Mouse (Mus musculus): ENCODE data around the gene 4930451I11Rik. TPM values are rescaled to one million over a fixed set of nuclear protein-coding genes. Genes with fewer than 3 reads are reported as not detected.

Gene 4930451I11Rik
- not detected in 2 replicates for polyA plus RNA-seq (2015; fragmentation: Nextera tagmentation; extraction: Ambion mirVana)

DNA sequence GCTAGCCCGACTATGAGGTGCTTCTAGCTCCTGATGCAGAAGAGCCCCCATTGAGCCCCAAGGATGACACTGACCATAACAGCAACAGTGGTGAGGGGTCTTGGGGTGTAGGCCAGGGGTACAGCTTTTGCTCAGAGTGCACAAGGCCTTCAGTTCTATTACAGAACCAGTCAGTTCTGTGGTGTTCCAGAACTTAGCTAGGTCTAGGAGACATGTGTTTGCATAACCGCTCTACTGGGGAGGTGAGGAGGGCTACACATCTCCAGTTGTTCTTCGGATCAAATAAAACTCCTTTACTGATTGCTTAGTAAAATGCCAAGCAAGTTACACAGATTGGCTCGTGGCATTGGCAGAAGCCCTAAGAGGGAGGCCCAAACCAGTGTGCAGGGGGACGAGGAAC lies at the start of gene 4930451I11Rik:
Gene 4930451I11Rik (minus strand): TSS at position 101 of the 400 bp plus-strand sequence.
- H3K4me1 ChIP-seq = peaks cover 9% of the 10 kb centered on the region
- peaks cover 24% of the 10 kb centered on the region for H3K27me3 ChIP-seq
- peak within 1 kb of the TSS; percentile 57 for H3K4me2 ChIP-seq
- no peak within 1 kb of the TSS for H3K27ac ChIP-seq
- no peaks in the 10 kb centered on the region for H3K36me3 ChIP-seq
- H3K9me3 ChIP-seq = no peaks in the 10 kb centered on the region
- ATAC-seq (ENCODE audit: insufficient number of reproducible peaks, insufficient read depth, low FRiP score, low TSS enrichment, low read depth) = no peak
- 58% methylated on average over 5 of the region's 5 CpGs for whole genome bisulfite sequencing
- no peak within 1 kb of the TSS for H3K9ac ChIP-seq
- H3K4me3 ChIP-seq = peak within 1 kb of the TSS; percentile 35

DNA sequence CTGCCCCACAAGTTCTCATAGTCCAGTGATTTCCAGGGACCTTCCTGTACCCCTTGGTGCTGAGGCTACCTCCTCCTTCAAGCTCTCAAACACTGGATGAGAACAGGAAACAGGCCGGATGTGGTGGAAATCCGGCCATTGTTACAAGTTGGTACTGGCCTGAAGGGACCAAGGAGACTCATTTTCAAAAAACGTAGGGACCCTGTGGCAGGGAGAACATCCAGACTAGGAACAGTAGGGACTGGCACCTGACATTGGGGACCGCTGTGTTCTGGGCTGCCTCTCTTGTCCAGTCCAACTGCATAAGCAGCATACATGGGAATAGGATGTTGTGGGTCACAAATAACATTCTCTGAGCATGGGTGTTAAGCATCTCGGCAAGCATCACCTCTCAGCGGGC lies 49.6 kb upstream of the 4930451I11Rik start:
- ATAC-seq (ENCODE audit: insufficient number of reproducible peaks, insufficient read depth, low FRiP score, low TSS enrichment, low read depth) = no peak

DNA sequence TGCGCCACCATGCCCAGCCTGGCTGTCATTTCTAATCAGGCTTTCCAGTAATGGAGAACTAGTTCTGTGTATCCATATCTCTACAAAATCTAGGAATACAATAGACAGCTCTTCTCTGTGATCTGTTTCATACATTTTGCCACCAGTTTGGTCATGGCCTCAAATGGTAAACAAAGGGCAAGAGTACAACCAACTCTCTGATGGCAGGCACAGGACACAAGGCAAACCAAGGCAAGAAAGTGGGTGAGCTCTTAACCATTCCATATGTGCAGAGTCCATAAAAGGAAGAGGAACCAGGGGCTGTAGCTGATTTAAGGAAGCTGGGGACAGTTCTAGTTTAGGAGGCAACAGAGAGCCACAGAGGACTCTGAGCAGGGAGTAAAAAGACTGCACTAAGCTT lies 45.8 kb upstream of the 4930451I11Rik start:
- H3K9ac ChIP-seq = no peak overlapping the region
- no peak overlapping the region for H3K27ac ChIP-seq
- 83% methylated on average over 1 of the region's 1 CpGs for WGBS
- H3K9me3 ChIP-seq = no peaks in the 10 kb centered on the region
- peaks cover 15% of the 10 kb centered on the region for H3K4me1 ChIP-seq
- H3K4me2 ChIP-seq = no peak overlapping the region
- H3K27me3 ChIP-seq = no peaks in the 10 kb centered on the region
- peaks cover 88% of the 10 kb centered on the region for H3K36me3 ChIP-seq
- no peak for ATAC-seq (ENCODE audit: insufficient number of reproducible peaks, insufficient read depth, low FRiP score, low TSS enrichment, low read depth)
- H3K4me3 ChIP-seq = no peak overlapping the region

More for the DNA sequence above, 49.6 kb upstream of the 4930451I11Rik start:
- Histone ChIP-seq H3K36me3 (peaks cover 51% of the 10 kb centered on the region), H3K27me3 (no peaks in the 10 kb centered on the region), H3K4me3 (peak overlapping the region; percentile 77; the same call in 1 of the 2 replicates), H3K4me1 (peaks cover 32% of the 10 kb centered on the region), H3K9ac (peak overlapping the region; percentile 93; the same call in 1 of the 2 replicates), H3K27ac (0 out of 2 replicates have a peak overlapping the region, but pooled peaks have one; percentile 24), H3K9me3 (no peaks in the 10 kb centered on the region), H3K4me2 (peak overlapping the region; percentile 100)
- WGBS = 76% methylated on average over 6 of the region's 6 CpGs

DNA sequence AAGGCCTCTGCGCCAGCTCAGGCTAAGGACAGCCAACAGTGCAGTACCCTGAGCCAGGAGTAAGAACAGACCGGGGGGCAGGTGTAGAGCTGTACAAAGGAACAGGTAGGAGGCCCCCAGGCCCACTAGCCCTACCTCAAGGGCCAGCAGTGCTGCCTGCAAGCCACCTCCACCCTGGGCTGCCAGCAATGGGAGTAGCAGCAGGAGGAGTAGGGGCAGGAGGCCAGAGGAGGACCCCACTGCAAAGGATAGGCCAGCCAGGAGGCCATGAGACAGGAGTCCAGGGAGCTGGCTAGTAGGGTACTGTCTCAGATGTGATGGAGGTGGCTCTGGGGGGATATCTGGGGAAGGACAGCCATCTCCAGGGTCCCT lies 39.1 kb upstream of the 4930451I11Rik start:
- H3K27me3 ChIP-seq = no peaks in the 10 kb centered on the region
- H3K36me3 ChIP-seq = peaks cover 99% of the 10 kb centered on the region
- 93% methylated on average over 2 of the region's 2 CpGs for WGBS
- no peak overlapping the region for H3K4me3 ChIP-seq
- H3K4me2 ChIP-seq = no peak overlapping the region
- no peaks in the 10 kb centered on the region for H3K9me3 ChIP-seq
- 0 out of 2 replicates have a peak, but pooled peaks cover 3% of the 10 kb centered on the region for H3K4me1 ChIP-seq
- no peak overlapping the region for H3K27ac ChIP-seq
- no peak for ATAC-seq (ENCODE audit: insufficient number of reproducible peaks, insufficient read depth, low FRiP score, low TSS enrichment, low read depth)
- no peak overlapping the region for H3K9ac ChIP-seq

DNA sequence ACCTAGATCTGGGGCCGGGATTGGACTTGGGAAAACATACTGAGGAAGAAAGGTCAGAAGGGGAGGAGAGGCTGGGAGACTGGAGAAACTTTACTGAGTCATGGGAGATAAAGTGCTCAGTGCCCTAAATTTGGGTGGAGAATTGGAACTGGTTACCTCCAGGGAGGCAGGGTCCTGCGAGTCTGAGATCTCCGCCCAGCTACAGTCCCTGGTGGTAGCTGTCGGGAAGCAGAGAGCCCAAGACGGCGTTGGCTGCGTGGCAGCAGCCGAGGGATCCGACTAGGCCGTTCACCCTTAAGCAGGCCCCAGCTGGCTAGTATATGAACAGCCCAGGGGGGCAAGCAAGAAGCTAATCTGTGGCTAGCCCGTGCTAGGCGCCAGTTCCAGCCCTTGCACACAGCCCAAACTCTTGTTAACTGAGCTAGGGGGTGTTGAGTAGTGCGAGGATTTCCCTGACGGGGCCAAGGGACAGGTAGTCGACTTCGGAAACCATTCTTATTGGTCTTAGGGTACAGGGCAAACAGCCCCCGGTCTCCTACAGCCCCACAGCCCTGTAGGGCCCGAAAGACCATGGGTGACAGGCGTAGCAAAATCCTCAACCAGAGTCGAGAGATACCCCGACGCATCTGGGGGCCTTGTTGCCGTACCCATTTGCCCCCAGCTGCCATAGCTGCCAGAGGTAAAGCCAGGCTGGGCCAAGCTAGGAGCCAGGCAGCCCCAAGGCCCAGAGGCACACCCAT lies 38.5 kb upstream of the 4930451I11Rik start:
- no peak overlapping the region for H3K9ac ChIP-seq
- H3K4me2 ChIP-seq = no peak overlapping the region
- ATAC-seq (ENCODE audit: insufficient number of reproducible peaks, insufficient read depth, low FRiP score, low TSS enrichment, low read depth) = no peak
- no peak overlapping the region for H3K4me3 ChIP-seq
- H3K27ac ChIP-seq = no peak overlapping the region
- no peaks in the 10 kb centered on the region for H3K27me3 ChIP-seq
- peaks cover 99% of the 10 kb centered on the region for H3K36me3 ChIP-seq
- 90% methylated on average over 23 of the region's 23 CpGs for WGBS
- 0 out of 2 replicates have a peak, but pooled peaks cover 3% of the 10 kb centered on the region for H3K4me1 ChIP-seq
- no peaks in the 10 kb centered on the region for H3K9me3 ChIP-seq

DNA sequence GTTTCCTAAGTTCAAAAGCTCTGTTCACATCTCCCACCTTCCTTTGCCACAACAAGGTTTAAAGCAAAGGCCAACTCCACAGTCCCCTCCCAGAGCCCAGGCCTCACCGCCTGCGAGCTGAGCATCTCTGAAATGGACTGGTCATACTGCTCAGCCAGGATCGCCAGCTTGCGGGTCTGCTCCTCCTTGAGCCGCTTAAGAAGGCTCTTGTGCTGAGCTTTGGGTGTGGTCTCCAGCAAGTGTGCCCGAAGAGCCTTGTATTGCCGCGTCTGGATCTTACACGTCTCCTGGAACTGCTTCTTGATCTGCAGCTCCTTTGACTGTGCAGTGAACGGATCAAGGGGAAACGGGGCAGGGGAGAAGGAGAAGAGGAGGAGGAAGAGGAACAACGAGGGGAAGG lies 36.6 kb upstream of the 4930451I11Rik start:
- Histone ChIP-seq H3K9me3 (no peaks in the 10 kb centered on the region), H3K27me3 (no peaks in the 10 kb centered on the region), H3K27ac (no peak overlapping the region), H3K4me1 (peaks cover 21% of the 10 kb centered on the region), H3K4me2 (no peak overlapping the region), H3K36me3 (peaks cover 96% of the 10 kb centered on the region), H3K4me3 (no peak overlapping the region), H3K9ac (no peak overlapping the region)
- WGBS = 86% methylated on average over 12 of the region's 12 CpGs
- ATAC-seq (ENCODE audit: insufficient number of reproducible peaks, insufficient read depth, low FRiP score, low TSS enrichment, low read depth) = no peak

DNA sequence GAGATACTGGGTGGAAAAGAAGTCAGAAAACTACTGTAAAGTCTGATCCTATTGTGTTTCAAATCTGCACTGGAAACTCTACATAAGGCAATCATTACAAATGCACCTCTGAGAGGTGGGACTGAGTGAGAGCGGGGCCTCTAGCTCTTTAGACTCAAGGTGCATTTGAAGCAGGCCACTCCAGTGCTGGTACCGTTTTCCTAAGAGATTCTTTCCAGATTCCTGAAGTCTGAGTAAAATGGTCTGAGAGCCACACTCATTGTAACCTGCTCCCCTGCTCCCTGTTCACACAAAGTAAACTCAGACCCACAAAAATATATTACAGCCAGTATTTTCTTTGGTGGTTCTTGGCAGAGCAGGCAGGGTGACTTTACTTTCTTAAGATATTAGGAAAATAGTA lies 36.1 kb upstream of the 4930451I11Rik start:
- Histone ChIP-seq H3K27ac (no peak overlapping the region), H3K4me3 (no peak overlapping the region), H3K27me3 (no peaks in the 10 kb centered on the region), H3K9ac (no peak overlapping the region), H3K9me3 (no peaks in the 10 kb centered on the region), H3K36me3 (peaks cover 92% of the 10 kb centered on the region), H3K4me1 (peaks cover 25% of the 10 kb centered on the region), H3K4me2 (no peak overlapping the region)
- 76% methylated on average over 2 of the region's 2 CpGs for WGBS
- no peak for ATAC-seq (ENCODE audit: insufficient number of reproducible peaks, insufficient read depth, low FRiP score, low TSS enrichment, low read depth)

DNA sequence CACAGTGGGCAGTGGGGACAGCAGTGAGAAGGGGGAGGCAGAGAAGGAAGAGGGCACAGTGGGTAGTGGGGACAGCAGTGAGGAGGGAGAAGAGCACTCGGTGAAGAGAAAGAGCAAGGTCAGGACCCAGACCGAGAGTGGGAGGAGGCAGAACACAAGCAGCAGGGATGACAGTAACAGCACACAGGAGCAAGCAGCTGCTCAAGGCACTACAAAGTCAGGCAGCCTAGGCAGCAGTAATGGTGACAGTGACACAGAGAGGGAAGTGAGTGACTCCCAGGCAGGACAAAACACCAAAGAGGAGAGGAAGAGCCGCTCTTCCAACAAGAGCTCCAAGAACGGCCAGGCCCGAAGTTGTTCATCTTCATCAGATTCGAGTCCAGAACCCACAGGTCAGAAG lies 32.4 kb upstream of the 4930451I11Rik start:
- WGBS = 68% methylated on average over 6 of the region's 6 CpGs
- ATAC-seq (ENCODE audit: insufficient number of reproducible peaks, insufficient read depth, low FRiP score, low TSS enrichment, low read depth) = no peak

DNA sequence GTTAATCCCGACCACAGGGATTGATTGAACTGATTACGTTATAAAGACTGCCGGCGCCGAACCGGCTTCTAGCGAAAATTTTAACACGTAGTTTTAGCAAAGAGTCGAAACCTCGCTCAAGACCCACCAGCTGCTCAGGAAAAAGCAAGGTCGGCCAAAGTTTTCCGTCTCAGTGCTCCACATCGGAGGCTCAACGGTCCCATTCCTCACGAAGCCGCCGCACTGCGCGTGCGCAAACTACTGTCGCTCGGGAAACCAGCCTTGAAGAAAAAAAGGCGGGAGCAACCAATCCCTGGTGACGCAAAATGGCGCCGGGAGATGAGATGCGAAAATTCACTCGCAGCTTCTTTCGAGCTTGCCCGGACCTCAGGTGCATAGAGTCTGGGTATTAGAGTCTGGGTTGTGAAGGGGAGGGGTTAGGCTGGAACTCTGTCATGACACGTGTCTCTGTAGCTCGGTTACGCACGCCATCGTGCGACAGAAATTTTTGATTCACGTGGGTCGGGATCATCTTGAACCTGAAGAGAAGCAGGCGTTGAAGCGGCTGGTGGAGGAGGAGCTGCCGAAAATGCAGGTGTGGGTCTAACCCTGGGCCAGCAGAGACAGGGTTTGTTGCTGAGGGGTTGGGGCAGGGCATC lies 30.8 kb upstream of the 4930451I11Rik start, which contains the start of gene Ino80e:
Gene Ino80e (minus strand): TSS at position 231 of the 638 bp plus-strand sequence.
- WGBS = under 1% methylated on average over 41 of the region's 41 CpGs
- Histone ChIP-seq H3K4me1 (peaks cover 42% of the 10 kb centered on the region), H3K9ac (peak within 1 kb of the TSS; percentile 85), H3K4me3 (peak within 1 kb of the TSS; percentile 74), H3K27me3 (no peaks in the 10 kb centered on the region), H3K27ac (peak within 1 kb of the TSS; percentile 86), H3K9me3 (no peaks in the 10 kb centered on the region), H3K36me3 (peaks cover 67% of the 10 kb centered on the region), H3K4me2 (peak within 1 kb of the TSS; percentile 86)
- ATAC-seq (ENCODE audit: insufficient number of reproducible peaks, insufficient read depth, low FRiP score, low TSS enrichment, low read depth) = peak; percentile 43; the same call in 1 of the 2 replicates

More for the DNA sequence above, 32.4 kb upstream of the 4930451I11Rik start:
- H3K4me3 ChIP-seq = peak overlapping the region; percentile 74
- peak overlapping the region; percentile 85 for H3K9ac ChIP-seq
- no peaks in the 10 kb centered on the region for H3K9me3 ChIP-seq
- H3K36me3 ChIP-seq = peaks cover 68% of the 10 kb centered on the region
- 0 out of 2 replicates have a peak overlapping the region, but pooled peaks have one; percentile 86 for H3K27ac ChIP-seq
- H3K4me1 ChIP-seq = peaks cover 38% of the 10 kb centered on the region
- peak overlapping the region; percentile 86 for H3K4me2 ChIP-seq
- no peaks in the 10 kb centered on the region for H3K27me3 ChIP-seq

DNA sequence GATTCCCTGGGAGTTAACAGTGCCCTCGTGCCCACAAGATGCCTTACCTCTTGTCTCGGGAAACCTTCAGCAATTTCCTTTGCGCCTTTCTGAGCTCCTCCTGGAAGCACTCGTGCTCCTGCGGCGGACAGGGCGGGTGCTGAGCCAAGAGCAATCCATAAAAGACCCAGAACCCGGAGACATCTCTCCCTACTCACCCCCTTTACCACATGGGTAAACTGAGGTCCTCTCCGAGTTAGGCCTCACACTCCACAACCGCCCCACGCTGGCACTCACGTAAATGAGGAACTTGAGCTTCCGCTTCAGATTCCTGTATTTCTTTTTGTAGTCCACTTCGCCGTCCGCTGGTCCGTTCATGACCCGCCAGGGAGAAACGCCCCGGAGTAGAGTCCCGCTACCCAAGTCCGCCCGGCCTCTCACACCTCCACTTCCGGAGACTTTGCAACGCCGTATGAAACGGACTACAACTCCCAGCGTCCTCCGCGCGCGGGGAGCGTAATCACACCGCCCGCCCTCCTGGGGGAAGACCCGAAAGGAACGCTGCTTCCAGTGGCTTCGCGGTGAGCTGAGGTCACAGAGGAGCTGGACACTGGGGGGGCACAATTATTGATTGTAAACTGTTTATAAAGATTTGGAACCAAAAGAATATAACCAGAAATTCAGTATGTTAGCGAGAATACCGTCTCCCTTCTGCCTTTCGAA lies 30.1 kb upstream of the 4930451I11Rik start, which contains the start of gene Hirip3:
Gene Hirip3 (plus strand): TSS at position 544 of the 702 bp plus-strand sequence.
- Histone ChIP-seq H3K4me1 (peaks cover 44% of the 10 kb centered on the region), H3K36me3 (peaks cover 67% of the 10 kb centered on the region), H3K9me3 (no peaks in the 10 kb centered on the region), H3K27ac (peak within 1 kb of the TSS; percentile 86), H3K27me3 (no peaks in the 10 kb centered on the region), H3K9ac (peak within 1 kb of the TSS; percentile 85), H3K4me3 (peak within 1 kb of the TSS; percentile 74), H3K4me2 (peak within 1 kb of the TSS; percentile 86)
- ATAC-seq (ENCODE audit: insufficient number of reproducible peaks, insufficient read depth, low FRiP score, low TSS enrichment, low read depth) = peak; percentile 78
- 2% methylated on average over 42 of the region's 42 CpGs for WGBS

DNA sequence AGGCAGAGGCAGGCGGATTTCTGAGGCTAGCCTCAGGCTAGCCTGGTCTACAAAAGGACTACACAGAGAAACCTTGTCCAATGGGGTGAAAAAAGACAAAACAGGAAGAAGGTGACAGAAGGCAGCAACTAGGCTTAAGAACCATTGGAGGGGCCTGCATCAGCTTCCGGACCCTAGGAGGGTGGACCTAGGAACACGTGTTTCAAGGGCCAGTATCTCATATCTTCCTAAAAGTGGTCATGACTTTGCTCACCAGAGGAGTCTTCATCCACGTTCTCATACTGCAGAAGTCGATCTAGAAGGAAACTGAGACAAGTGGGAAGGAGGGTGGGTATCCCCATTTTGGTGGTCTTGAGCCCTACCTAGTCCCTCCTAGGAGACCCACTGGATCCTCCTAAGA lies 29.5 kb upstream of the 4930451I11Rik start:
- Histone ChIP-seq H3K4me2 (peak overlapping the region; percentile 86), H3K36me3 (peaks cover 67% of the 10 kb centered on the region), H3K27ac (0 out of 2 replicates have a peak overlapping the region, but pooled peaks have one; percentile 62), H3K4me3 (peak overlapping the region; percentile 74), H3K9ac (peak overlapping the region; percentile 85), H3K4me1 (peaks cover 41% of the 10 kb centered on the region), H3K9me3 (no peaks in the 10 kb centered on the region), H3K27me3 (no peaks in the 10 kb centered on the region)
- no peak for ATAC-seq (ENCODE audit: insufficient number of reproducible peaks, insufficient read depth, low FRiP score, low TSS enrichment, low read depth)
- 65% methylated on average over 5 of the region's 5 CpGs for WGBS
